Mouse (Mus musculus) gastrocnemius, postnatal 4 days (tissue): ENCODE measurements around the gene Mgat3. TPM values are rescaled to one million over a fixed set of nuclear protein-coding genes. Genes with fewer than 3 reads are reported as not detected.
A peak's percentile ranks its signal among the peaks of the same experiment; 100 is the strongest.

ENCODE experiments used
- DNase-seq, 2 experiments: peaks; one replicate each; pipeline ENCODE4 v3.0.0; 2021 to 2022; ENCODE audit warnings: low spot score in 2 of 2, mixed read lengths in 2 of 2
- total RNA-seq, 2 experiments: library from RNA; stranded (reverse); gene quantifications; 2 replicates each; pipeline ENCODE4 v1.2.3; 2021

Gene Mgat3
- total RNA-seq, 2 experiments from 2014 or later, result 4.1 to 4.5 TPM

DNA sequence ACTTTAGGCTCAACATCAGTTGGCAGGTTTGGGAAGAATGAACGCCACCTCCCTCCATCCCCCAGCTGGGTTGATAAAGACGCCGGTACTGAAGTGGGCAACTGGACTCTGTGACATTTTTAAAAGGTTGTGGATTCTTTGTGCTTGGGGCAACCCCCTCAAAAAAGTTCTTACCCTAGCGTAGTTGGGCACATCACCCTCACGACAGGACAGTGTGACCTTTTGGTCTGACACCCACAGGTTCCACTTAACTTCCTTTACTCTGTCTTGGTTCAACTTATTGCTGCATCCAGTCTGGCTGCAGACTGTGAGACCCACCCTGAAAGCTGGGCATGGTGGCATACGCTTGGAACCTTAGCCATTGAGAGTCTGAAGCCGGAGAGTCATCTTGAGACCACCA is 50.2 kb downstream of the Mgat3 start:
- DNase-seq, result no peak

DNA sequence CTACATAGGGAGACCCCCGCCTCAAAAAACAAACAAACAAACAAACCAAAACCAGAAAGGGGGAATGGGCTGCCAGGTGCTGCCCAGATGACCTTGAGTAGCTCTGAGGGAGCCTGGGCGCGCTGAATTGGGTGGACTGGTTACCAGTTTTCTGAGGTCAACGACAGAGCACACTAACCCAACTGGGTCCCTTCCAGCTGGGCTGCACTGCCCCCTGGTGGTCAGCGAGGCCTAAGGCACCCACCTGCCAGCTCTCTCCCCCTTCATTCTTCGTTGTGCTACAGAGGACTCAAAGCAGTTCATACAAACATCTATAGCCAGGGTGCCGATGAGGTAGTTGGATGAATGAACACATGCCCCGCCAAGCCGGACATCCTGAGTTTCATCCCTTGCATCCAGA is 51.7 kb downstream of the Mgat3 start:
- peak; percentile 66 to 77 for DNase-seq

DNA sequence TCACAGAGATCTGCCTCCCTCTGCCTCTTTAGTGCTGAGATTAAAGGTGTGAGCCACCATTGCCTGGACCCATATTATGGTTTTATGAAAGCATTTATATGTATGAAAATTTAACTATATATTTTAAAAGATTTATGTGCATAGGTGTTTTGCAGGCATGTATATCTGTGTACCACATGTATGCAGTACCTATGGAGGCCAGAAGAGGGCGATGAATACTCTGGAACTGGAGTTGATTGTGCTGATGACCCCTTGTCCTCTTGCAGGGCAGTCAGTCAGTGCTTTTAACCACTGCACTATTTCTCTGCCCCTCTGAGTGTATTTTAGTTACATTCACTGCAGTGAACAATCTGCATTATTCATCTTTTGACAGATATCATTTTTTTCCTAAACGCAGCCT is 52.3 kb downstream of the Mgat3 start:
- DNase-seq, result peak in 1 of 2 experiments; percentile 48

DNA sequence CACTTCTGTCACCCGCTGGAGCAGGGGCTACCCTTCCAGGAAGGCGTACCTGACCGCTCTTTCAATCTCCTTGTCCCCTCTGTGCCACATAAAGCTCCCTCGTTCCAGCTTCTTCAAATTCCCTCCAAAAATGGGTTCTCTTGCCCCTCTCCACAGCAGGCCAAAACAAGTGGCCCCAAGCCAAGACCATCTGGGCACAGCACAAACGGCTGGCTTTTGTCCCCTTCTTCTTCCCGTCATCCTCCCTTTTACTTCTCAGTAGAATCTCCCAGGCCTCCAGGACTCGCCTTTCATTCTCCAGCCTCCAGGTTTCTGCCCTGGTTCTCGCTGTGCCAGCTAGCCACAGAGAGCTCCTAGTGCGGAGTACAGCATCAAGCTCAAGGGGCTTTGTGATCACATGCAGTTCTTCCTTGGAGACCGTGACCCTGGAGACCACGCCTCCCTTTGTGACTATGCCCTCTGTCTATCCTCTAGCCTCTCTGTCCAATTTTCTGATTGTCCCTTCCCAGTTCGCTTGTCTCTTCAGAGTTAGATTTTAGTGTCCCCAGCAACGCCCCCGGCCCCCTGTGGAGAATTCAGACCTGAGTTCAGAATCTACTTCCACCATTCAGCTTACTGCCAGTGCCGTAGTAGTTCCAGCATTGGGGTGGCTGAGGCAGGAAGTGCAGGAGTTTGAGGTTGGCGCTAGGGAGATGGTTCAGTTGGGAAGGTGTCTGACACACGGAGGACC is 54.7 kb downstream of the Mgat3 start:
- no peak for DNase-seq

DNA sequence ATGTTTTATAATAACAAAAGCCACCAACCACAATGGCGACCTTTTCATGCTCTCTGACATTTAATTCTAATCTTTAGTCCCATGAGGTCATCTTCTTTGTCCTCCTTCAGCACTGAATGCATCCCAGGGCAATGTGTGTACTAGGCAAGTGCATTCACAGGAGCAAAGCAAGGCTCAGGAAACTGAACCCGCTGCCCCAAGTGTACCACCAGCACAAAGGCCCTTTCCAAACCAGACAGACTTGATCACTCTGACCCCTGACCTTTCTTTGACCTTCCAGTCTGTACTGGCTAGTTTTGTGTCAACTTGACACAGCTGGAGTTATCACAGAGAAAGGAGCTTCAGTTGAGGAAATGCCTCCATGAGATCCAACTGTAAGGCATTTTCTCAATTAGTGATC is 58.8 kb downstream of the Mgat3 start:
- DNase-seq, result no peak

DNA sequence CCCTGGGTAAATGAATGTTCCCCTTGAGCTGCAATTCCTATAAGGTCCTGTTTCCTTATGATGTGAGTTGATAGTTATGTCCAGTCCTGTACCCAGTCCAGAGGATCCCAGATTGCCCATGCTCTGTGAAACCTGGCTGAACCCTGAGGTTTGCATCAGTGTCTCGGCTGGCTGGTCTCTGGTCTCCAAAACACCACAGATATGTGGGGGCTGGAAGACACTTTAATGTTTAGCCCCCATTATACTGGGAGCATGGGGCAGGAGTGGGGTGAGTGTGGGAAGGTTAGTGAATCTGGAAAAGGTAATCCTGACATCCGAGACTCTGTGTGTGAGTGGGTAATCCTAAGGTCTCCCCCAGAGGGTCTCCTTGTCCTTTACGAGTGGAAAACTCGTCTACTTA is 59.5 kb downstream of the Mgat3 start:
- no peak for DNase-seq

DNA sequence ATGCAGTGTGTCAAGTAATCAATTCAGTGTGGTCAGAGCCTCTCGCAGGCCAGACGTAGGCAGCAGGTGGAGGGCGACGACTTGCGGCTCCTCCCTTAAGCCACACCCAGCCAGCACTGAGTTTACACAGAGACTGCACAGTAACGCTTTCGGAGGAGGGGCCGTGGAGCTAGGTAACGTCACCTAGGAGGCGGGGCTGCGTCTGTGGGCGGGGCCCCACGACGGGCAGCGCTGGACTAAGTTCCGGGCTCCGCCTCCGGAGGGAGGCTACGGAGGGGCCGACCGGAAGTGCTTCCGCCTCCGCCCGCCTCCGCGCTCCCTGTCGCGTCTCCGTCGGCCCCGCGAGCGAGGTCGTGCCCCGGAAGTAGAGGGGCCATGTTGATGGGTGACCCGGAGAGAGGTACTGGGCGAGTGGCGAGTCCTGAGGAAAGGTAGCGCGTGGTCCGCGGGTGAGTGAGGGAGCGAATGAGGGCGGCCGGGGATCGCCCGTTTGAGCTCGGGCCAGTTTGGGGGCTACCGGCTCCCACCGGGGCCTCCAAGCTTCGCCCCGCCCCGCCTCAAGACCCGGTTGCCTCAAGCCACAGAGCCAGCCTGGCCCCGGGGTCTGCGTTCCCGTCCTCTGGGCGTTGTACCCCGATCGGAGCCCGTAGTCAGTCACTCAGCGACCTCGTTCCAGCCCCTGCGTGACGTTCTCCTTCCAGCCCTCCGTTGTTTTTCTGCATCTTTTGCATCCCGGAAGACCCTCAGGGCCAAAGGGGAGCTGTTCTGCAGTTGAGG is 60.4 kb downstream of the Mgat3 start, which contains the start of gene Mief1:
Gene Mief1 (plus strand): TSS at position 286 of the 777 bp plus-strand sequence.
- DNase-seq, result peak; percentile 95 to 97

DNA sequence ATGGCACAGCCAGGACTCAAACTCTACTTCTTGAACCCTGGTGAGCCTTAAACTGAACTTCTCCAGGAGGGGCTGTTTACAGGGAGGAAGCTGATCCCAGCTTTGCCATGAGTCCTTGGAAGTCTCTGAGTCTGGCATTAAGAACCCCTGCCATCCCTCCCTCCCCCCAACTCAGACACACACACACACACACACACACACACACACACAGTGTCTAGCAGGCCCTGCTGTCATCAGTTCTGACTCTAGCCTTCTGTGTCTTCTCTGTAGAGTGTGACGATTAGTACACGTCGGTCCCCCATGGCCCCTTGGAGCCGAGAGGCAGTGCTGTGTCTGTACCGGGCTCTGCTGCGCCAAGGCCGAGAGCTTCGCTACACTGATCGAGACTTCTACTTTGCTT is 62.0 kb downstream of the Mgat3 start, which contains the start of gene AC140267.1:
Gene AC140267.1 (plus strand): TSS at position 301 of the 400 bp plus-strand sequence.
- no peak for DNase-seq

DNA sequence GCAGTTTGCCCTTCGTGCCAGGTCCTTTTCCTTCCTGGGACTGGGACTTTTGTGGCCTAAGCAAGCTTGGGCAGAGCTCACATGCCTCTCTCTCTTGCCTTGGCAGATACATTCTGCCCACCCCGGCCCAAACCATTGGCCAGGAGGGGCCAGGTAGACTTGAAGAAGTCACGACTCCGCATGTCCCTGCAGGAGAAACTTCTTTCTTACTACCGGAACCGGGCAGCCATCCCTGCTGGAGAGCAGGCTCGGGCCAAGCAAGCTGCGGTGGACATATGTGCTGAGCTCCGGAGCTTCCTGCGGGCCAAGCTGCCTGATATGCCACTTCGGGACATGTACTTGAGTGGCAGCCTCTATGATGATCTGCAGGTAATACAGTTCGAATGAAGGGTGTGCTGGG is 74.6 kb downstream of the Mgat3 start:
- DNase-seq, result no peak

DNA sequence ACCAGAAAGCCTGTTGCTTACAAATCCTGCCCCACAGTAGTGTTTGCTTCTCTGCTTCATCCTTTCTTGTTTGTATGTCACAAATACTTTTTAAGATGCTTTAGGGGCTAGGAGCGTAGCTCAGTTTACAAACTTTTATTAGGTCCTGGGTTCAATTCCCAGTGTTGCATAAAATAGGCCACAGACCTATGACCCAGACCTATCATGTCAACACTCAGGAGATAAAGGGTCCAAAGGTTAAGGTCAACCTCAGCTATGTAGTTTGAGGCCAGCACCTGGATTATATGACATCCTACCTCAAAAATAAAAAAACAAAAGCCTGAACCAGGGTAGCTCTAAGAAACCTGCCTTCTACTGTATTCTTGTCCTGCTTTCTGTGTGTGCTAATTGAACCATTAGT is 75.1 kb downstream of the Mgat3 start:
- no peak for DNase-seq

DNA sequence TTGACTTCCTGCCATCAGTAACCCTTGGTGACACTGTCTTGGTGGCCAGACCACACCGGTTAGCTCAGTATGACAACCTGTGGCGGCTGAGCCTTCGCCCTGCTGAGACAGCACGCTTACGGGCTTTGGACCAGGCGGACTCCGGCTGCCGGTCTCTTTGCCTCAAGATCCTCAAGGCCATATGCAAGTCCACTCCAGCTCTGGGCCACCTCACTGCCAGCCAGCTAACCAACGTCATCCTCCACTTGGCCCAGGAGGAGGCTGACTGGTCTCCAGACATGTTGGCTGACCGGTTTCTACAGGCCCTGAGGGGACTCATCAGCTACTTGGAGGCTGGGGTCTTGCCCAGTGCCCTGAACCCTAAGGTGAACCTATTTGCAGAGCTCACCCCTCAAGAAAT is 76.2 kb downstream of the Mgat3 start:
- DNase-seq, result no peak

DNA sequence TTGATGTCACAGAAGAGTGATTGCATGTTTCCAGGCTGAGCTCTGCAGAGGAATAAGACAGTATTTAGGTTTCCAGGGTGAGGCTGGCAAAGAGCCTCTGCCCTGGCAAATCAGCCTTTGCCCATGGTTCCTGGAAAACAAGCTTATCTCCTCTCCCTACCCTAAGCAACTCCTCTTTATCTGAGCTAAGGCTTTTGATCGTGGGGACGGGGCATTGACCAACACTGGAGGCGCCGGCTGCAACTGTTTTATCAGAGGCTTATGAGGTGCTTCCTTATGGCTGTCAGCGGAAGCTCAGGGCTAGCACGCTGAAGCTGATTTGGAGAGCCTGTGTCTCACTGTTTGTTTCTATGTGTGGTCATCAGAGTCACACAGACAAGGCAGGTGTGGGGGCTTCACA is 77.1 kb downstream of the Mgat3 start:
- DNase-seq, result no peak

DNA sequence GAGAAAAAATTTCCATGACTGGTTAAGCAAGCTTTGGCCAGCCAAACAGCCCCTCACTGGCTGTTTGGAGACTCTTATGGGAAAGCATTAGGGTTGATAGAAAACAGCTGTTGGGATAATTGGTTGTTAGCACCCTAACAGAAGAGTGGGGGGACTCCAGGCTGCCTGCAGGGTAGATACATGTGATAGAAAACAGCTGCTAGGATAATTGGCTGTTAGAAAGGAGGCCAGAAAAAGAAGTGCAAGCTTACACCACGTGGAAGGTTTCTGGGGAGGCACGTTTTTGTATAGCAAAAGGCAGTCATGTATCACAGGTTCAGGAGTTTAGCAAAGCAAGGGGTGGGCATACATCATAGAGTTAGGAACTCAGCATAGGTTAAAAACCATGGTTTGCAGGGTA is 80.0 kb downstream of the Mgat3 start:
- no peak for DNase-seq

DNA sequence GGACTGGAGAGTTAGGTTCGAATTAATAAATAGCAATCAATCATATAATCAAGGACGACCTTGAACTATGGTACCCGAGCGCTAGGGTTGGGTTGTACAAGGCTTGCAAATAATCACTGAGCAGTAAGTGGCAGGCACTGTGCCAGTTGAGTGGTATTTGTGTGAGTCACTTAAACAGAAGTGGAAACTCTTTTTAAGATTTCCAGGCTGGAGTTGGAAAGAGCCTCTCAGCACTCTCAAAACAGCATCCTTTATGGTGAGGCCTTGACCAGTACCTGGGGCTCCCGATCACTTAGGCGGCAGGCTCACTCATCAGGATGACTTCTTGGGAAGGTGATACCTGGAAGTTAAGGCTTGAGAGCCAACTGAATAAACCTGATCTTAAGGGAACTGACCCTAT is 80.7 kb downstream of the Mgat3 start:
- peak in 1 of 2 experiments; percentile 49 for DNase-seq

DNA sequence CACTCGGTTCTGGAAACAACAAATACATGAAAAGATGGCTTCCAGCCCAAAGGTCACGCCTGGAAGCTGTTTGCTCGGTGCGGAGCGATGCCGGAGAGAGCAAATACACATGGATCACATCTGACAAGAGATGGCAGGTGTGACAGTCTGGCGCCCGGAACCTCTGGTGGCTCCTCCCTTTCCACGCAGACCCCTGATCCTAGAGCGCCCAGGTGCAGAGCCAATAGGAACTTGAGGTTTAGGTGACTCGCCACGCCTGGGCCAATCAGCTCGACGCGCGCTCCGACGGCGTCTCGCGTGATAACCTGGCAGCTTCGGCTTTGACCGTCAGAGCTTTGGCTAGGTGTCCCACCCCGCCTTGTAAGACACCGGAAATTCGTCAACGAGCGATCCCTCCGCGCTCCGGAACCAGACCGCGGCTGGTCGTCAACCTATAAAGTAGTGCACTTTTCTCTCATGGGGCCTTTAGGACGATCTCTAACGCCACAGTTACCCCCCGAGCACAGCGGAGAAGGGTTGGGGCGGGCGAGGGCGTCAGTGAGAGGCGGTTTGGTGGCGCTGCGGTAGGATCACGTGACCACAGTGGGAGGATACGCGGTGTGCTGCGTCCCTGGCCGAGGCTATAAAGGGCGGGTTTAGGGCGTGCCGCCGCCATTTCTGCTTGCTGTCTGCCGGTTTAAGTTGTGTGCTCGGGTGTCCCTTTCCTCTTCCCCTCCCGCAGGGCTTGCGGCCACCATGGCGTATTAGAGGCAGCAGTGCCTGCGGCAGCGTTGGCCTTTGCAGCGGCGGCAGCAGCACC is 81.5 kb downstream of the Mgat3 start, which contains the start of gene Atf4:
Gene Atf4 (plus strand): TSS at position 338 of the 799 bp plus-strand sequence.
- DNase-seq, result peak; percentile 95 to 98

DNA sequence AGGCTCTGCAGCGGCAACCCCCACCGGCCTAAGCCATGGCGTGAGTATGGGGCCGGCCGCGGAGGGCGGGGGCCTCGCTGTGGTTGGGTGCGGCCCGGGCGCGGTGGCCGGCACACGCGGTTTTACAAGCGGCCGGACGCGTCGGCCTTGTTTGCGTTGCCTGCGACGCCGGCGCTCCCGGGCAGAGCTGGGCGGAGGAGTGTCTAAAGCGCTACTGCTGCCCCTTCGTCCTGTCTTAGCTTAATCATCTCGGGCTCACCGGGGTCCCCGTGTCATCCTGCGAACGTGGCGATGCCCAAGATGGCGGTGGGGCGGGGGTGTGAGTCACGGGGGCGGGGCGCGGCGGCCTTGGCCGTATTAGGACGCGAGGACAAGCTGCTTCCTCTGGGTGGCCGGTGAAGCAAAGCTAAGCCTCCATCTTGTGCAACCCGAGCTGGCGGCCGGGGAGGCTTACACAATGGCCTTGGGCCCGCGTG is 82.2 kb downstream of the Mgat3 start:
- DNase-seq, result peak; percentile 80 to 89

DNA sequence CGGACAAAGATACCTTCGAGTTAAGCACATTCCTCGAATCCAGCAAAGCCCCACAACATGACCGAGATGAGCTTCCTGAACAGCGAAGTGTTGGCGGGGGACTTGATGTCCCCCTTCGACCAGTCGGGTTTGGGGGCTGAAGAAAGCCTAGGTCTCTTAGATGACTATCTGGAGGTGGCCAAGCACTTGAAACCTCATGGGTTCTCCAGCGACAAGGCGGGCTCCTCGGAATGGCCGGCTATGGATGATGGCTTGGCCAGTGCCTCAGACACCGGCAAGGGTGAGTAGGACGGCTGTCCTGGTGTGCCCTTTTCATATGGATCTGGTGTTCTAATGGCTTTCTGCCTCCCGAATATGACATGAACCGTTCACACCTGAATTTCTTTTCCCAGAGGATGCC is 82.7 kb downstream of the Mgat3 start:
- no peak for DNase-seq

DNA sequence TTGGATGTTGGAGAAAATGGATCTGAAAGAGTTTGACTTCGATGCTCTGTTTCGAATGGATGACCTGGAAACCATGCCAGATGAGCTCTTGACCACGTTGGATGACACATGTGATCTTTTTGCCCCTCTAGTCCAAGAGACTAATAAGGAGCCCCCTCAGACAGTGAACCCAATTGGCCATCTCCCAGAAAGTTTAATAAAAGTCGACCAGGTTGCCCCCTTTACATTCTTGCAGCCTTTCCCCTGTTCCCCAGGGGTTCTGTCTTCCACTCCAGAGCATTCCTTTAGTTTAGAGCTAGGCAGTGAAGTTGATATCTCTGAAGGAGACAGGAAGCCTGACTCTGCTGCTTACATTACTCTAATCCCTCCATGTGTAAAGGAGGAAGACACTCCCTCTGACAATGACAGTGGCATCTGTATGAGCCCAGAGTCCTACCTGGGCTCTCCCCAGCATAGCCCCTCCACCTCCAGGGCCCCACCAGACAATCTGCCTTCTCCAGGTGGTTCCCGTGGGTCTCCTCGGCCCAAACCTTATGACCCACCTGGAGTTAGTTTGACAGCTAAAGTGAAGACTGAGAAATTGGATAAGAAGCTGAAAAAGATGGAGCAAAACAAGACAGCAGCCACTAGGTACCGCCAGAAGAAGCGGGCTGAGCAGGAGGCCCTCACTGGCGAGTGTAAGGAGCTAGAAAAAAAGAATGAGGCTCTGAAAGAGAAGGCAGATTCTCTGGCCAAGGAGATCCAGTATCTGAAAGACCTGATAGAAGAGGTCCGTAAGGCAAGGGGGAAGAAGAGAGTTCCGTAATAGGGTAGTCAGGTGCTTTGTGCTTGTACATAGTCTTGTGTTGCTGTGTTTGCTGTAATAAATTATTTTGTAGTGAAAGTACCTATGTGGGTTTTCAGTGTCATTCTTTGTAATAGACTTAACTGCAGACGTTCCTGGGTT is 83.4 kb downstream of the Mgat3 start:
- DNase-seq, result no peak

DNA sequence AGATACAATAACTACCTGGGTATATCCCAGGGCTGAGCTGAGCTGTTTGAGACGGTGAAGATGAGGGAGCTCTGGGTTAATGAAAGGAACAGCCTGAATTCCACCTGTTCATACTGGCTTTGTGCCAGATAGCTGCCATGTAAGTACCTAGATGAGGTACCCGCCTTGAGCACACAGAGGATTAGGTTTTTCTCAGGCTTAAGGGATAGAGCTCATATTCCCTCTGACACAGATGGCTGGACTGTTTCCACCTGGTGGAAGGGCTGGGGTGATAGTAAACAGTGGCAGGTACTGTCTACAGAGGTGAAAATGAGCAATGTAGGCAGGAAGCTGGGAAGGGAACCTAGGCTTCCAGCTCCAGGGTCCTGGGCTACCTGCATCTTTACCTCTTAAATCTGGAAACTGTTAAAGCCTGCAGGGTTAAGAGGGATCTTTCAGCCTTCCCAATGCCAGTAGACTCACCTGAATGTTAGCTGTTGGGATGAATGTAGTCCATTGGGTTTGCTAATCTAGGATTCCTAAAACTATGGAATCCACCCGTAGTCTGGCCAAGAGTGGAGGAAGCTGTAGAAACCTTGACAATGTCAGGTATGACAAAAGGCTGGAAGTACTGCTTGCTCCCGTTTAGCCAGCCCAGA is 84.2 kb downstream of the Mgat3 start:
- DNase-seq, result no peak
